Mouse (Mus musculus) liver, adult 2 months (tissue): ENCODE measurements around the gene Methig1. TPM values are rescaled to one million over a fixed set of nuclear protein-coding genes. Genes with fewer than 3 reads are reported as not detected.

ENCODE experiments used
- DNase-seq: peaks from one replicate; pipeline ENCODE4 v3.0.0-alpha.2; 2011; ENCODE audit warnings: low read depth, low spot score; ENCODE audit errors: extremely low read depth
- H3K27ac ChIP-seq: fragments of 200-500 bp; replicated peaks from 2 replicates; pipeline ENCODE4 v1.5.1; 2012; ENCODE audit warnings: low read depth, mild to moderate bottlenecking, control low read depth, inconsistent platforms, low read length; ENCODE audit not compliant: insufficient read depth
- H3K27me3 ChIP-seq: fragments of 200-500 bp; 2 replicates; pipeline ENCODE4 v1.6.1; 2012; ENCODE audit warnings: mild to moderate bottlenecking, moderate library complexity, low read length, inconsistent platforms; ENCODE audit not compliant: control insufficient read depth, insufficient read depth
- H3K36me3 ChIP-seq: fragments of 200-500 bp; 2 replicates; pipeline ENCODE4 v1.6.1; 2012; ENCODE audit warnings: low read length, inconsistent platforms; ENCODE audit not compliant: control insufficient read depth, insufficient read depth
- H3K4me1 ChIP-seq: fragments of 200-500 bp; 2 replicates; pipeline ENCODE4 v1.6.1; 2011; ENCODE audit warnings: low read length; ENCODE audit not compliant: control insufficient read depth, insufficient read depth
- H3K4me3 ChIP-seq: fragments of 200-500 bp; 2 replicates; pipeline ENCODE4 v1.5.1; 2011; ENCODE audit warnings: low read depth, mild to moderate bottlenecking, control low read depth, low read length, moderate library complexity; ENCODE audit not compliant: insufficient read depth
- H3K79me2 ChIP-seq: fragments of 200-500 bp; 2 replicates; pipeline ENCODE4 v1.6.1; 2012; ENCODE audit warnings: inconsistent platforms, mild to moderate bottlenecking, low read length, moderate library complexity; ENCODE audit not compliant: control insufficient read depth, insufficient read depth
- H3K9ac ChIP-seq: fragments of 200-500 bp; 2 replicates; pipeline ENCODE4 v1.6.1; 2012; ENCODE audit warnings: low read depth, mild to moderate bottlenecking, control low read depth, inconsistent platforms, low read length
- CTCF ChIP-seq: fragments of 200-500 bp; IDR thresholded peaks from 2 replicates; pipeline ENCODE4 v1.5.1; 2011; ENCODE audit warnings: low read depth, low read length, control low read depth
- POLR2A ChIP-seq: fragments of 200-500 bp; IDR thresholded peaks from 2 replicates; pipeline ENCODE4 v1.6.1; 2011; ENCODE audit warnings: low read length, control low read depth; ENCODE audit not compliant: insufficient read depth; ENCODE audit errors: extremely low read depth
- WGBS: fragments of 180-500 bp; shearing (Covaris S2); methylation state at CpG from one replicate; pipeline ENCODE4 v1.1.7; 2018; 5-methylcytosine and 5-hydroxymethylcytosine counted together
- polyA plus RNA-seq: library from polyadenylated mRNA; depleted of rRNA; stranded (reverse); fragments of >200 nt; gene quantifications from 2 replicates; pipeline ENCODE4 v1.2.3, GENCODE M21; 2012; rRNA removed
- total RNA-seq: library from RNA; depleted of rRNA; stranded (reverse); fragments of >200 nt; gene quantifications from 2 replicates; pipeline ENCODE4 v1.2.3, GENCODE M21; 2014; rRNA removed

The Methig1 gene
- total and polyA plus RNA-seq, 2 experiments = 0.15 TPM; not detected in 1

GRCm38 (mm10) chr15:100429959-100430565, 77.1 kb downstream of the Methig1 start:
- no peaks in the 10 kb centered on the region for H3K27me3 ChIP-seq
- WGBS = 82% methylated on average over 11 of the region's 11 CpGs

GRCm38 (mm10) chr15:100433234-100433633, 80.3 kb downstream of the Methig1 start:
- WGBS = 84% methylated on average over 4 of the region's 4 CpGs
- Histone ChIP-seq H3K79me2 (no peaks in the 10 kb centered on the region), H3K36me3 (no peaks in the 10 kb centered on the region), H3K27ac (no peak overlapping the region), H3K4me3 (no peak overlapping the region), H3K27me3 (no peaks in the 10 kb centered on the region), H3K4me1 (no peaks in the 10 kb centered on the region; the same call in 1 of the 2 replicates), H3K9ac (no peak overlapping the region)
- no peak for DNase-seq
- TF ChIP-seq CTCF (no peak), POLR2A (no peak)

More at GRCm38 (mm10) chr15:100429959-100430565, 77.1 kb downstream of the Methig1 start:
- Histone ChIP-seq H3K79me2 (no peaks in the 10 kb centered on the region), H3K27ac (no peak overlapping the region), H3K9ac (no peak overlapping the region), H3K36me3 (no peaks in the 10 kb centered on the region), H3K4me3 (no peak overlapping the region), H3K4me1 (no peaks in the 10 kb centered on the region)
- no peak for TF ChIP-seq CTCF
- TF ChIP-seq POLR2A = no peak
- DNase-seq = no peak

Other genes with a start within 250 kb of the Methig1 start
- gene Atf1, start 125.3 kb upstream of the Methig1 start, total RNA-seq = 11.2 and 16.8 TPM in 2 replicates
- gene Atf1, start 125.3 kb upstream of the Methig1 start, polyA plus RNA-seq = 35.1 and 36.3 TPM in 2 replicates
- gene Tmprss12, start 72.3 kb upstream of the Methig1 start, total RNA-seq = not detected in 2 replicates
- gene Tmprss12, start 72.3 kb upstream of the Methig1 start, polyA plus RNA-seq = not detected in 2 replicates
- 327 and 366 TPM in 2 replicates for gene Mettl7a1, start 49.0 kb upstream of the Methig1 start, total RNA-seq
- 201 TPM in 2 replicates for gene Mettl7a1, start 49.0 kb upstream of the Methig1 start, polyA plus RNA-seq
- gene Mettl7a3, start 18.2 kb upstream of the Methig1 start, total RNA-seq = not detected in 2 replicates
- not detected in 2 replicates for gene Mettl7a3, start 18.2 kb upstream of the Methig1 start, polyA plus RNA-seq
- gene Mettl7a2, start 51 bp downstream of the Methig1 start, total RNA-seq = 0.13 TPM in 1 of 2 replicates, not detected in the other
- gene Mettl7a2, start 51 bp downstream of the Methig1 start, polyA plus RNA-seq = 0.05 and 0.18 TPM in 2 replicates
- gene Higd1c, start 11.4 kb downstream of the Methig1 start, total RNA-seq = not detected in 2 replicates
- gene Higd1c, start 11.4 kb downstream of the Methig1 start, polyA plus RNA-seq = not detected in 2 replicates
- not detected in 2 replicates for gene Gm5475, start 69.0 kb downstream of the Methig1 start, total RNA-seq
- gene Gm5475, start 69.0 kb downstream of the Methig1 start, polyA plus RNA-seq = not detected in 2 replicates
- gene Slc11a2, start 71.9 kb downstream of the Methig1 start, total RNA-seq = 14.5 and 22.3 TPM in 2 replicates
- gene Slc11a2, start 71.9 kb downstream of the Methig1 start, polyA plus RNA-seq = 23.2 and 25.2 TPM in 2 replicates
- gene Letmd1, start 115.9 kb downstream of the Methig1 start, total RNA-seq = 18.7 and 21.1 TPM in 2 replicates
- gene Letmd1, start 115.9 kb downstream of the Methig1 start, polyA plus RNA-seq = 38.7 and 39.9 TPM in 2 replicates
- 0.92 and 1.1 TPM in 2 replicates for gene Csrnp2, start 142.3 kb downstream of the Methig1 start, total RNA-seq
- gene Csrnp2, start 142.3 kb downstream of the Methig1 start, polyA plus RNA-seq = 0.78 and 1.1 TPM in 2 replicates
- 4.0 and 5.9 TPM in 2 replicates for gene Tfcp2, start 198.9 kb downstream of the Methig1 start, total RNA-seq
- gene Tfcp2, start 198.9 kb downstream of the Methig1 start, polyA plus RNA-seq = 3.9 and 5.8 TPM in 2 replicates
- gene Pou6f1, start 246.8 kb downstream of the Methig1 start, total RNA-seq = 1.9 and 2.0 TPM in 2 replicates
- gene Pou6f1, start 246.8 kb downstream of the Methig1 start, polyA plus RNA-seq = 3.1 and 5.5 TPM in 2 replicates